Mouse (Mus musculus) megakaryocyte, embryonic 14.5 days (primary cell): Measurements from ENCODE around the gene Uggt1. TPM values are rescaled to one million over a fixed set of nuclear protein-coding genes. Genes with fewer than 3 reads are reported as not detected.
A peak's percentile ranks its signal among the peaks of the same experiment; 100 is the strongest.

Experiments used
- H3K27me3 ChIP-seq: replicated peaks from 2 replicates; pipeline ENCODE3; 2012; ENCODE audit warnings: inconsistent platforms
- H3K36me3 ChIP-seq: replicated peaks from 2 replicates; pipeline ENCODE3; 2012; ENCODE audit warnings: low read length, inconsistent platforms, mixed read lengths
- H3K4me1 ChIP-seq: 2 replicates; pipeline ENCODE4 v1.6.1; 2012; ENCODE audit warnings: inconsistent platforms
- H3K4me3 ChIP-seq: replicated peaks from 2 replicates; pipeline ENCODE3; 2012; ENCODE audit warnings: moderate library complexity, mild to moderate bottlenecking, inconsistent platforms
- H3K9me3 ChIP-seq: 2 replicates; pipeline ENCODE4 v1.6.1; 2012; ENCODE audit warnings: inconsistent platforms
- FLI1 ChIP-seq: IDR thresholded peaks from 2 replicates; pipeline ENCODE4 v1.6.1; 2012; ENCODE audit warnings: low read length, inconsistent platforms, mixed read lengths
- GATA1 ChIP-seq: IDR thresholded peaks from 3 replicates; pipeline ENCODE4 v1.6.1; 2012; ENCODE audit warnings: mixed read lengths, low read length, inconsistent platforms, borderline replicate concordance
- polyA plus RNA-seq: library from polyadenylated mRNA; stranded (reverse); fragments of >175 nt; gene quantifications from 2 replicates; pipeline ENCODE4 v1.2.3, GENCODE M21; 2012; ENCODE audit warnings: low replicate concordance; ENCODE audit not compliant: insufficient read depth

Gene Uggt1
- polyA plus RNA-seq, 1 experiment: 3.3 TPM

DNA sequence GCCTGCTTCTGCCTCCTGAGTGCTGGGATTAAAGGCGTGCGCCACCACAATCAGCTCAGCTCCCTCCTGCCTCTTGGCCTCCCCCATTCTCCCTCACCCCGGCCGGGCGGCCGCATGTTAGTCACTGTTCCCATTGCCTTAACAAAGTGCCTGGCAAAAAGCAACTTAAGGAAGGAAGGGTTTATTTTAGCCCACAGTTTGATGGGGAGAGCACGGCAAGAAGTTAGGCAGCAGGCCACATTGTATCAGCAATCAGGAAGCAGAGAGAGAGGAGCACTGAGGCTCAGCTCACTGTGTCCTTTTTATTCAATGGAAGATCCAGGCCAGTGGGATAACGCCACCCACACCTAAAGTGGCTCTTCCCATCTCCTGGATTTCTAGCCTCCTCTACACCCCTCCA is 114.6 kb downstream of the Uggt1 start:
- Histone ChIP-seq H3K9me3 (peaks cover 3% of the 10 kb centered on the region), H3K4me1 (peaks cover 64% of the 10 kb centered on the region)

DNA sequence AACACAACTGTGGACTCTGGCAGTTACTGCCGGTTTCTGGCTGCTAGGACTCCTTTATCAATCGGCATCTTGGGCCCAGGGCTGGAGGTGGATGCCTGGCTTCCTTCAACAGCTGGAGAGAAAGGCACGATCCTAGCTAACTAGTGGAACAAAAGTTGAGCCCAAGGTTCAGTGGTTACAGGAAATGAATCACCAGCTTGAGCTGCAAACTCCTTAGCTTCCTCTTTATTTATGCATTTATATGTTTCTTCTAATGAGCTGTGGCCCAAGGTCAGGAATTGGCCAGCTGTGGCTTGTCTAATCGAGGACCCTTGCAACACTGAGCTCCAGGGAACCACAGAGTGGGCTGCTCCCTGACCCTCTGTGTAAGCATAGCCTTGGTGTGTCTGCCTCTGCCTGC is 115.4 kb downstream of the Uggt1 start:
- TF ChIP-seq FLI1: no peak
- TF ChIP-seq GATA1: no peak
- Histone ChIP-seq H3K27me3 (peaks cover 12% of the 10 kb centered on the region), H3K9me3 (peaks cover 11% of the 10 kb centered on the region), H3K4me3 (peak overlapping the region; percentile 44), H3K4me1 (peaks cover 66% of the 10 kb centered on the region), H3K36me3 (no peaks in the 10 kb centered on the region)

More for the DNA sequence above, 114.6 kb downstream of the Uggt1 start:
- H3K36me3 ChIP-seq: no peaks in the 10 kb centered on the region
- no peak overlapping the region for H3K4me3 ChIP-seq
- no peak for TF ChIP-seq GATA1
- TF ChIP-seq FLI1: no peak
- peaks cover 8% of the 10 kb centered on the region for H3K27me3 ChIP-seq

DNA sequence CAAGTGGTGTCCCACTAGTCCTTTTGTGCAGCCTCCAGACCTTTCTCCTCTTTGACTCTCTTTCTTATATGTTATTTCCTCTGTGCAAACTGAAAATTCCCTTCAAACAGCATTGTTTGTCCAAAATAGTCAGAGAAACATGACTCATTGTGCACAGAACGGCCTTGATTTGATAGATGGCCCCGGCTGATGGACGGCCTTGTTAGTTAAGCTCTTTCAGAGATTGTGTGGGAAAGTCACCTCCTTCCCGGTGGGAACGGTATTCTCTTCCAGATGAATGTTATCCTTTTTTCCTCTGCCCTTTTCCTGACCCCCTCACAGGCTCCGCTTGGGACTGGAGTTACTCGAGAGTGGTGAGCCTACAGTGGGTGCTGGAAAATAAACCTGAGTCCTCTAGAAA is 119.4 kb downstream of the Uggt1 start:
- Histone ChIP-seq H3K9me3 (peaks cover 13% of the 10 kb centered on the region), H3K4me1 (peaks cover 39% of the 10 kb centered on the region), H3K4me3 (no peak overlapping the region)

DNA sequence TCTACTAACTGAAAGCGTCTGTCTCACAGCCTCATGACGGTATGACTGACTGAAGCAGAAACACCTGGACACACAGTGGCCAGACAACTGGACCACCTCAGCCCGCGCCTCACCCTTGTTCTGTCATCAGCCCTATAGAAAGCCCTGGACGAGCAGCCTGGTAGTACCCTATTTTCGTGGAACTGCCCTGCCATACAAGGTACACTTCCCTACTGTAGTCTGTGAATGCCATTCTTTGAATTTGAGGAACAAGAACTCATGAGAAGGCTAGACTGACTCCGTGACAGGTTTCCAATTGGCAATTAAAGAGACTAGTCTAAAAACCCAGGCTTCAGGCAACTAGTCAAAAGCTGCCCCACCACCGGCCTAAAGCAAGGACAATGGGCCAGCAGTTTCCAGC is 123.3 kb downstream of the Uggt1 start:
- Histone ChIP-seq H3K4me1 (peaks cover 7% of the 10 kb centered on the region; the same call in 1 of the 2 replicates), H3K36me3 (no peaks in the 10 kb centered on the region), H3K9me3 (peaks cover 13% of the 10 kb centered on the region), H3K4me3 (no peak overlapping the region), H3K27me3 (peaks cover 28% of the 10 kb centered on the region)
- no peak for TF ChIP-seq GATA1
- no peak for TF ChIP-seq FLI1

More for the DNA sequence above, 119.4 kb downstream of the Uggt1 start:
- peaks cover 20% of the 10 kb centered on the region for H3K27me3 ChIP-seq
- no peaks in the 10 kb centered on the region for H3K36me3 ChIP-seq
- TF ChIP-seq GATA1 (no peak), FLI1 (no peak)

DNA sequence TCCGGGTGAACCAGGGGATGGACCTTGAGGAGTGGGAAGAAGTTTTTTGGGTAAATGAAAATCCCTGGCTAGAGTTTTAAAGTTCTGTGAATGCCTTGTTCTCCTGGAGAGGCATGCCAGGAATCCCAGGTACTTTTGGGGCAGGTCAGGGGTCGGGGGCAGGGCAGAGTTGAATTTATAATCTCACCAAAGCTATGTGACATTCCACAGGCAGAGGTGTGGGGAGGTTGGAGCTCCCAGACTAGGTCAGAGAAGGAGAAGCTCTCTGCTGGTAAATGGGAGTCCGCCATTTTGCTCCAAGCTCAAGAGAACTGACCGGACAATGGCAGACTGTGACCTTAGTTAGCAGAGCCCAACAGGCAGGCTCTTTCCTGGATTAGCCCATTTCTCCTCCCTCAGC is 125.1 kb downstream of the Uggt1 start:
- H3K36me3 ChIP-seq: no peaks in the 10 kb centered on the region
- H3K4me1 ChIP-seq: peaks cover 7% of the 10 kb centered on the region
- H3K27me3 ChIP-seq: peaks cover 35% of the 10 kb centered on the region
- peaks cover 5% of the 10 kb centered on the region for H3K9me3 ChIP-seq
- H3K4me3 ChIP-seq: no peak overlapping the region
- TF ChIP-seq FLI1 (no peak), GATA1 (no peak)

DNA sequence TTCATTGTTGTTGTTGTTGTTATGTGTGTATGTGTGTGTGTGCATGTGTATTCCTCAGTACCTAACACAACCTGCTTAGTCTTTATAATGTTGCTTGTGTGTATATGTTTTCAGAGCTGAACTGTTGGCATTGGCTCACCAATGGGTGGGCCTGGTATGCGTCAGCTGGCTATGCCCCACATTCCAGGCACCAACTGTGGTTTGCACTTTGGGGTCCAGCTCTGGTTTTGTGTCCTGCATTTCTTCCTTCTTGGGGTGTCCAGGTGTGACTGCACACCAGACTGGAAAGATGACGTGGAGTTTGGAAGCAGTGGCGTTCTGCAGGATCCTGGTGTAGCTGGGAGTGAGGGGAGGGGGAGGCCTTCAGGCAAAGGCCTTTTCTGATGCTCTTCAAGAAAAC is 125.6 kb downstream of the Uggt1 start:
- peaks cover 35% of the 10 kb centered on the region for H3K27me3 ChIP-seq
- H3K9me3 ChIP-seq: peaks cover under 1% of the 10 kb centered on the region; the same call in 1 of the 2 replicates
- peaks cover 4% of the 10 kb centered on the region for H3K4me1 ChIP-seq
- no peak overlapping the region for H3K4me3 ChIP-seq
- no peak for TF ChIP-seq GATA1
- no peak for TF ChIP-seq FLI1
- no peaks in the 10 kb centered on the region for H3K36me3 ChIP-seq

DNA sequence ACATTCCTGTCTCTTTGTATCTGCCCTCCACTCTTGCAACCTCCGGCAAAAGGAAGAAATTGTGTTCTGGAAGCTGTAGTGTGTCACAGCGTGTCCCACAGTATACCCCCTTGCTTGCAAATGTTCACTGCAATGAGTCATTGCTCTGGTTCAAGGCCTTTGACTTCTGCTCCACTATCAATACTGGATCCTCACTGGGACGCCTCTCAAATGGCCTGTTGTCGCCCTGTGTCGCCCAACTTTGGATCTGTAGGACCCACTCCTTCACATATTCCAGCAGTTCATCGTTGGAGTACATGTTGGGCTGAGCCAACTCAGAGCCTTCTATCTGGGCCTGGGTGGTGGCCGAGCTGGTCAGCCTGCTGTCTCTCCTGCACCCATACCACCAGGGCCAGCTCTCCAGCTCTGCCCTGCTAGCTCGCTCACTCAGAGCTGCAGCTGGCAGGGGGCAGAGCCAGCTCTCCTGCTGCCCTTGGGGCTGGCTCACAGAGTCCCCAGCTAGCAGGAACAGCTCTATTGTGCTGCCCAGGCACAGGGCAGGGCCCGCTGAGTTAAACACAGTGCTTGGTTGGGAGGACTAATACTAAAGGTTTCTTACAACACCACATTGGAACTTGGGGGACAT is 126.3 kb downstream of the Uggt1 start:
- TF ChIP-seq GATA1 (no peak), FLI1 (no peak)
- no peak overlapping the region for H3K4me3 ChIP-seq
- H3K9me3 ChIP-seq: no peaks in the 10 kb centered on the region
- no peaks in the 10 kb centered on the region for H3K36me3 ChIP-seq
- H3K4me1 ChIP-seq: peaks cover 4% of the 10 kb centered on the region
- peaks cover 37% of the 10 kb centered on the region for H3K27me3 ChIP-seq

DNA sequence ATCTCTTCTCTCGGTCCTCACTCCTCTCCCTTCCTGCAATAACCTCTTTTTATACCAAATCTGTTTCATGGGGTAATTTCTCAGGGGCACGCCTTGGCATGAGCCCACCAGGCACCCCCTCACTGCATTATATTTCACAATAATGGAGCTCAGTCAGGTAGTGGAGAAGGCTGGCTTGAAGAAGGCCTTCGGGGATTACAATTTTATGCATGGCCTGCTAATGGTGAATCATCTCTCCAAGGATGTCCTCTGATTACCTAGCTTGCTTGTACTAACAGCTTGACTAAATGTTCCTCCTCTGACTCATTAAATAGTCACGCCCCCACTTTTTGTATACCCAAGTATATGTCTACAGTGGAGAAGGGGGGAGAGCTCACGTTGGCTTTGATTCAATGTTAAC is 128.0 kb downstream of the Uggt1 start:
- no peak for TF ChIP-seq FLI1
- TF ChIP-seq GATA1: no peak
- H3K36me3 ChIP-seq: no peaks in the 10 kb centered on the region
- peaks cover 44% of the 10 kb centered on the region for H3K27me3 ChIP-seq
- H3K4me1 ChIP-seq: peaks cover 4% of the 10 kb centered on the region
- H3K4me3 ChIP-seq: no peak overlapping the region
- H3K9me3 ChIP-seq: no peaks in the 10 kb centered on the region

DNA sequence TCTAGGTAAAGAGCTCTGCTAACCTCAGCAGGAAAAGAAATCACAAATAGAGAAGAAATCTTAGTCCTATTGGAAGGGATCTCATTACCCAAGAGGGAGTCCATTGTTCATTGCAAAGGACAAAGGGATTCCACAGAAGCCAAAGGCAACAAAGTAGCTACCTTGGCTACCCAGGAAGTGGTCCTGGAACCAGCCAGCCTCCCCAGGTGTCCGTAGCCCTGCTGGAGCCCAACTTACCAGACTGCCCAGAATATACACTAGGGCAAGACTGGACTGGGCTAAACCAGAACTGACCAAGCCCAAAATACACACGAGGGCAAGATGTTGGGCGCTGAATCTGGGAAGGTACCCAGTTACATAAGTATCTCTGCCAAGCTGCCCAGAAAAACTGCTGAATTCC is 129.7 kb downstream of the Uggt1 start:
- Histone ChIP-seq H3K27me3 (peaks cover 40% of the 10 kb centered on the region), H3K4me3 (no peak overlapping the region)

DNA sequence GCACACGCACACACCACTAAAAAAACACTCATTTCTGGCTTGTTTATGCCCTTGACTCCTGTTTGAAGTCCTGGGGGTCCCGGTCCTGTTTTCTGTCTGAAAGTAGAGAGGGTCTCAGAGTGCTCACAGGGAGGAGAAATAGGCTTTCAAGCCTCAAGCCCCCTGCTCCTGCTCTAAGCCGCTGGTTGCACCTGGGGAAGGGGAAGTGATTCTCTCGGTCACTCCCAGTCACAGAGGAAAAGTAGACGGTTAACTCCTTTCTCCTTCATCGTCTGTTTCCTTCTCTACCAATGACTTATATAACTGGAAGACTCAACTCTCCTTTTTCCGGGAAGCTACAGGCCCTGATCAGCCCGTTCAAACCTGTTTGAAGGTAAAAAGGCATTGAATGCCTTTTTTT is 130.8 kb downstream of the Uggt1 start:
- no peaks in the 10 kb centered on the region for H3K36me3 ChIP-seq
- TF ChIP-seq FLI1: no peak
- TF ChIP-seq GATA1: no peak
- H3K27me3 ChIP-seq: peaks cover 46% of the 10 kb centered on the region
- H3K9me3 ChIP-seq: no peaks in the 10 kb centered on the region
- H3K4me1 ChIP-seq: peaks cover 4% of the 10 kb centered on the region
- no peak overlapping the region for H3K4me3 ChIP-seq

More for the DNA sequence above, 129.7 kb downstream of the Uggt1 start:
- Histone ChIP-seq H3K9me3 (no peaks in the 10 kb centered on the region), H3K36me3 (no peaks in the 10 kb centered on the region), H3K4me1 (peaks cover 4% of the 10 kb centered on the region)
- TF ChIP-seq FLI1 (no peak), GATA1 (no peak)

DNA sequence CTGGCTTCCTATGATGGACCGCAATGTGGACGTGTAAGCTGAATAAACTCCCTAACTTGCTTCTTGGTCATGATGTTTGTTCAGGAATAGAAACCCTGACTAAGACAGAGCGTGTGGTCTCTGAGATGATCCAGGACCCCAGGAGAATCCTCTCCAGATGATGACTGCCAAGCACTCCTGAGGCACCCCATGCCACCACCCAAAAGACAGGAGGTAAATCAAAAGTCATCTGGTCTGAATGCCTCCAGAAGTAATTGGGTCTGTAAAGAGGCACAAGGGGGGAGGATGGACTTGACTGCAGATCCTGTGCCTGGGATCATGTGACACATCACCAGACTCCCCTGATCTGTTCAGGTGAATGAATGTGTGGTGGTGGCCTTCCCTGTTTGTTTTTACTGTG is 131.9 kb downstream of the Uggt1 start:
- Histone ChIP-seq H3K4me1 (peaks cover 4% of the 10 kb centered on the region), H3K4me3 (no peak overlapping the region), H3K27me3 (peaks cover 42% of the 10 kb centered on the region), H3K9me3 (no peaks in the 10 kb centered on the region), H3K36me3 (no peaks in the 10 kb centered on the region)
- TF ChIP-seq FLI1: no peak
- TF ChIP-seq GATA1: no peak

DNA sequence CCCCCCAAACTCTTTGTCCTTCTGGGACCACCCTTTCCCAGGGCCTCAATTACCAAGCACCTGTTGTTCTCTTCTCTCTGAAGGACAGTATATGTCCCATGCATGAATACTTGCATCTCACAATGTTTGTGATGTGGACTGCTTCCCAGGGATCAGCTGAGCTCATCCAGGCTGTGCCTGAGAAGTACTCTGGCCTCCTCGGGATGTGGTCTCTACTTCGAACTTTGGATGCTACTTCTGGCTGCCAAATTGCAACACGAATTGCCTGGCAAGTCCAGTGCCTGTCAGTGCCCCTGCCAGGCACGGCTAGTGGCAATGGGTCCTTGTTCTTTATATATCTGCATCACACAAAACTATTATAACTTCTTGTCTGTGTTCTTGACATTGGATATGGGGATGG is 134.5 kb downstream of the Uggt1 start:
- Histone ChIP-seq H3K36me3 (peaks cover 17% of the 10 kb centered on the region), H3K9me3 (no peaks in the 10 kb centered on the region), H3K4me3 (no peak overlapping the region), H3K4me1 (no peaks in the 10 kb centered on the region), H3K27me3 (peaks cover 31% of the 10 kb centered on the region)
- TF ChIP-seq GATA1 (no peak), FLI1 (no peak)
